Mouse (Mus musculus) limb, embryonic 10.5 days (tissue): ENCODE data around the gene Dip2a. TPM values are rescaled to one million over a fixed set of nuclear protein-coding genes. Genes with fewer than 3 reads are reported as not detected.

Experiments used
- DNase-seq: peaks from one replicate; pipeline ENCODE4 v3.0.0-alpha.2; 2017; ENCODE audit warnings: low spot score
- H3K27ac ChIP-seq: fragments of 300-500 bp; sonication (generic); 2 replicates; pipeline ENCODE4 v1.5.1; 2016; ENCODE audit warnings: mild to moderate bottlenecking
- H3K27me3 ChIP-seq: fragments of 300-500 bp; sonication (generic); 2 replicates; pipeline ENCODE4 v1.6.1; 2016; ENCODE audit warnings: low read depth, mild to moderate bottlenecking; ENCODE audit not compliant: poor library complexity, severe bottlenecking
- H3K36me3 ChIP-seq: fragments of 300-500 bp; sonication (generic); 2 replicates; pipeline ENCODE4 v1.6.1; 2016; ENCODE audit warnings: mild to moderate bottlenecking, moderate library complexity
- H3K4me1 ChIP-seq: fragments of 300-500 bp; sonication (generic); 2 replicates; pipeline ENCODE4 v1.6.1; 2016
- H3K4me3 ChIP-seq: fragments of 300-500 bp; sonication (generic); 2 replicates; pipeline ENCODE4 v1.5.1; 2016; ENCODE audit warnings: mild to moderate bottlenecking, moderate library complexity
- H3K9me3 ChIP-seq: fragments of 300-500 bp; sonication (generic); replicated peaks from 2 replicates; pipeline ENCODE4 v1.6.1; 2016; ENCODE audit warnings: mild to moderate bottlenecking
- WGBS: fragments of 180-500 bp; shearing (Covaris S2); methylation state at CpG from one replicate; pipeline ENCODE4 v1.1.7; 2016; 5-methylcytosine and 5-hydroxymethylcytosine counted together
- polyA plus RNA-seq: library from polyadenylated mRNA; unstranded; fragments of >200 nt; fragmentation: Nextera tagmentation; extraction: Ambion mirVana; gene quantifications from 2 replicates; pipeline ENCODE4 v1.2.1, GENCODE M21; 2016

Gene Dip2a
- polyA plus RNA-seq, 1 experiment from 2014 or later: 7.6 TPM

DNA sequence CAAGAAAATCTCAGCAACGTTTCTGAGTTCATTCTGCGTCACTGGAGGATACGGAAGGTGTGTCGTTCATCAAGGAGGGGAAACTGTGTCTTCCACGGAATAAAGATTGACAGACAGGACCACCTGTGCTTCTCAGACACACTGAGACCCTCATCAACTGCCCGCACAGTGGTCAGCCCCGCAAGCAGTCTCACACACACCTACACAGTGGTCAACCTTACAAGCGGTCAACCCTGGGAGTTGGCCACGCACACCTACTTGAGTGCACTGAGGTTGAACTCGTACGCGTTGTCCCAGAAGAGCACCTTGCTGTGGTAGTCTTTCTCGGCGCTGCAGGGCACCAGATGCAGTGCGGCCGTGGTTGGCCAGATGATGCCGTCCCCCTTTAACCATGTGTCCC is 128.0 kb downstream of the Dip2a start:
- Histone ChIP-seq H3K27me3 (no peaks in the 10 kb centered on the region), H3K4me1 (no peaks in the 10 kb centered on the region), H3K9me3 (peaks cover 11% of the 10 kb centered on the region), H3K4me3 (no peak overlapping the region), H3K27ac (no peak overlapping the region), H3K36me3 (peaks cover 70% of the 10 kb centered on the region)
- WGBS: 97% methylated on average over 17 of the region's 17 CpGs
- no peak for DNase-seq

- Histone ChIP-seq H3K27ac (no peak overlapping the region), H3K27me3 (no peaks in the 10 kb centered on the region), H3K36me3 (peaks cover 63% of the 10 kb centered on the region), H3K4me3 (no peak overlapping the region), H3K4me1 (no peaks in the 10 kb centered on the region), H3K9me3 (peaks cover 11% of the 10 kb centered on the region)
- DNase-seq: peak; percentile 16
- WGBS: 82% methylated on average over 4 of the region's 4 CpGs
Observed at GRCm38 (mm10) chr10:76214161-76214560, 130.9 kb downstream of the Dip2a start.

DNA sequence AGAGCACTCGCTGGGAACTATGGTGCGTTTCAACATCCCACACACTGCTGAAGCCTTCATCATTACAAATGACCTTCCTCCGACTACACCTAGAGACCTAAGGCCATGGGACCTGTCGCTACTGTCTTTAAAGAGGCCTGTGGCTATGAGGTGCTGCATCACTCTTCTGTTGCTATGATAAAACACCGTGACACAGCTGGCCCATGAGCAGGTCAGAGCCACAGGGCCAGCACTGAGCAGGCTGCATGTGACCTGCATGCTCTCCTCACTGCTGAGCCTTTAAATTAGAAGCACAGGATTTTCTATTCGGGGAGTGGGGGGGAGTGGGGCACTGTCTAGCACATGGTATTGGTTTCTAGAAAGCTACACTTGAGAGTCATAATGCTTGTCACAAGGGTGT is 133.0 kb downstream of the Dip2a start:
- DNase-seq: peak; percentile 10
- H3K27me3 ChIP-seq: no peaks in the 10 kb centered on the region
- no peaks in the 10 kb centered on the region for H3K4me1 ChIP-seq
- H3K36me3 ChIP-seq: peaks cover 74% of the 10 kb centered on the region
- H3K4me3 ChIP-seq: no peak overlapping the region
- peaks cover 11% of the 10 kb centered on the region for H3K9me3 ChIP-seq
- no peak overlapping the region for H3K27ac ChIP-seq
- WGBS: 93% methylated on average over 6 of the region's 6 CpGs

GRCm38 (mm10) chr10:76210806-76211205 is 134.3 kb downstream of the Dip2a start:
- no peak for DNase-seq
- H3K36me3 ChIP-seq: peaks cover 62% of the 10 kb centered on the region
- peaks cover 11% of the 10 kb centered on the region for H3K9me3 ChIP-seq
- 95% methylated on average over 7 of the region's 7 CpGs for WGBS
- H3K4me1 ChIP-seq: no peaks in the 10 kb centered on the region
- H3K27ac ChIP-seq: no peak overlapping the region
- no peaks in the 10 kb centered on the region for H3K27me3 ChIP-seq
- no peak overlapping the region for H3K4me3 ChIP-seq

Other genes starting within 250 kb of the Dip2a start
- gene Slc5a4b, start 234.3 kb downstream of the Dip2a start, polyA plus RNA-seq: 0.04 TPM in 1 of 2 replicates, not detected in the other
- not detected in 2 replicates for gene Slc5a4a, start 197.8 kb downstream of the Dip2a start, polyA plus RNA-seq
- 38.8 and 43.9 TPM in 2 replicates for gene Prmt2, start 107.4 kb downstream of the Dip2a start, polyA plus RNA-seq
- gene S100b, start 91.4 kb downstream of the Dip2a start, polyA plus RNA-seq: not detected in 2 replicates
- 2.3 TPM in 1 of 2 replicates, not detected in the other for gene AC141477.1, start 95.2 kb upstream of the Dip2a start, polyA plus RNA-seq
- 26.8 and 28.9 TPM in 2 replicates for gene Pcnt, start 97.5 kb upstream of the Dip2a start, polyA plus RNA-seq
- gene 2610028H24Rik, start 103.8 kb upstream of the Dip2a start, polyA plus RNA-seq: not detected in 2 replicates
- 78.7 and 79.1 TPM in 2 replicates for gene Mcm3ap, start 123.6 kb upstream of the Dip2a start, polyA plus RNA-seq
- gene Ybey, start 123.8 kb upstream of the Dip2a start, polyA plus RNA-seq: 11.5 and 11.6 TPM in 2 replicates
- 51.2 and 52.5 TPM in 2 replicates for gene Lss, start 186.3 kb upstream of the Dip2a start, polyA plus RNA-seq
- gene Spatc1l, start 217.0 kb upstream of the Dip2a start, polyA plus RNA-seq: not detected in 2 replicates
- 0.10 TPM in 1 of 2 replicates, not detected in the other for gene Ftcd, start 230.4 kb upstream of the Dip2a start, polyA plus RNA-seq